Mouse (Mus musculus) heart, postnatal 0 days (tissue): ENCODE data around the gene Cenpa.

Experiments
- CTCF ChIP-seq: IDR thresholded peaks from 2 replicates; pipeline ENCODE4 v1.5.1; 2016; ENCODE audit warnings: antibody characterized with exemption, control low read depth, low read depth
- EP300 ChIP-seq: IDR thresholded peaks from 2 replicates; pipeline ENCODE4 v1.6.1; 2016; ENCODE audit warnings: antibody characterized with exemption, low read depth

DNA sequence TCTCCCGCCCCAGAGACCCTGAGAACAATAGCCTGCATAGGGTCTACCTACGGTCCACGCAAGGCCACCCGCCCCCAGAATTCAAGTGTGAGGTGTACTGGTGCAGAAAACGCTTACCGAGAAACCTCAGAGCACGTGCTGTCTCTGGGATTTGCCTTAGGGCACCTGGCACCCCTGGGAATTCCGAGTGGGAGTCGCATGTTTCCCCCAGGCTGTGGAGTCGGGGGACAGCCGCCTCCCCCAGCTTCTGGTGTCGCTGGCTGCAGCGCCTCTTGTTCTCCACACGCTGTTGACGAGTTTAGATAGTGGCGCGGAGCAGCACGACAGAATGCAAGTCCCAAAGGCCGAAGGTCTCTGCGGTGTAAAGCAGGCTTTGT lies 46.7 kb downstream of the Cenpa start:
- TF ChIP-seq CTCF (no peak; the same call in 1 of the 2 replicates), EP300 (no peak)
